Mouse (Mus musculus): Measurements from ENCODE around the gene 1700001J03Rik.
"Not testable (repeated sequence)": the region's sequence is repeated elsewhere in the genome, so short reads cannot be mapped to it uniquely, and the experiment has no call there.

DNA sequence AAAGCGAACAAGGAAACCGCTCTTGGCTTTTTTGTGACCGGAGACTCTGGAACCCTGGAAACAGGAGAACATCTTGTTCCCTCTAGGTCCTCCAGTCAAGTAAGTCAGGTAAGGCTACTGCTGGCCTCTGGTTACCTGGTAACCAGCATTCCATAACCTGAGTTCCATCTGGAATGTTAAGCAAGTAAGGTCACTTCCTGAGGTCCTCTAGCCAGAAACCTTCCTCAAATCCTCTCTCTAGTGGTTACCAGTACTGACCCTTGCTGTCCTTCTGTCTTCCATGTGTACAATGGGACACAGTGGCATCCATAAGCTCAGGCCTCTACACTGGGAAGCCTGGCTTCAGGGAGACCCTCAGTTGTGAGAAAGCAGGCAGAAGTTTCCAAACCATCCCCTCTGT is 24.7 kb downstream of the 1700001J03Rik start, which contains the start of gene Gm5565:
- TF ChIP-seq ELF1 (IDR thresholded peaks at IDR 0.05; ENCODE audit: low read depth, low read length); MEF2A (IDR thresholded peaks at IDR 0.05; ENCODE audit: extremely low read depth, insufficient replicate concordance, low read depth, low read length, poor library complexity, severe bottlenecking); EP300 (IDR thresholded peaks at IDR 0.05; ENCODE audit: low read depth in 1 of 2, low read length in 2 of 2); ZKSCAN1 (IDR thresholded peaks at IDR 0.05; ENCODE audit: low read depth, low read length); JUND (IDR thresholded peaks at IDR 0.05; ENCODE audit: low read depth, low read length); CTCF (IDR thresholded peaks at IDR 0.05 in 2 of 3, conservative IDR thresholded peaks at IDR 0.05 in 1 of 3; ENCODE audit: control insufficient read depth in 1 of 3, insufficient read depth in 1 of 3, low read depth in 2 of 3, low read length in 3 of 3, poor library complexity in 1 of 3, severe bottlenecking in 1 of 3); POLR2A (IDR thresholded peaks at IDR 0.05; ENCODE audit: control insufficient read depth in 1 of 2, insufficient read depth in 1 of 2, low read depth in 1 of 2, low read length in 2 of 2, poor library complexity in 1 of 2); BHLHE40 (IDR thresholded peaks at IDR 0.05; ENCODE audit: borderline replicate concordance, low read depth, low read length); USF2 (IDR thresholded peaks at IDR 0.05; ENCODE audit: borderline replicate concordance in 1 of 2, insufficient read depth in 1 of 2, low read depth in 1 of 2, low read length in 2 of 2); GATA1 (IDR thresholded peaks at IDR 0.05; ENCODE audit: low read depth, low read length); ZNF384 (IDR thresholded peaks at IDR 0.05; ENCODE audit: low read depth, low read length); ZMIZ1 (IDR thresholded peaks at IDR 0.05; ENCODE audit: low read depth, low read length); POLR2AphosphoS5 (IDR thresholded peaks at IDR 0.05; ENCODE audit: borderline replicate concordance, low read depth, low read length): not testable (repeated sequence)
